Mouse (Mus musculus) MEL (cell line): Measurements from ENCODE around the gene 4930507D05Rik. TPM values are rescaled to one million over a fixed set of nuclear protein-coding genes. Genes with fewer than 3 reads are reported as not detected.

Experiments
- DNase-seq: peaks from one replicate; pipeline ENCODE4 v3.0.0; 2011; ENCODE audit warnings: low read depth, low spot score
- H3K27ac ChIP-seq: 2 replicates; pipeline ENCODE4 v1.5.1; 2012; ENCODE audit warnings: low read depth, mild to moderate bottlenecking, control low read depth, low read length, moderate library complexity; ENCODE audit not compliant: control insufficient read depth
- H3K27me3 ChIP-seq, 2 experiments: fragments of 150-350 bp in 1 of 2; sonication (generic) in 1 of 2; 2 replicates each; pipeline ENCODE4 v1.6.1; 2012; ENCODE audit warnings: low read length in 2 of 2, mild to moderate bottlenecking in 2 of 2, improper control_type of control experiment in 1 of 2, moderate library complexity in 1 of 2; ENCODE audit not compliant: insufficient read depth in 2 of 2, control insufficient read depth in 1 of 2
- H3K36me3 ChIP-seq, 2 experiments: 2 replicates each; pipeline ENCODE4 v1.6.1; 2012 to 2014; ENCODE audit warnings: low read length in 2 of 2, improper control_type of control experiment in 1 of 2, inconsistent platforms in 1 of 2, mild to moderate bottlenecking in 1 of 2; ENCODE audit not compliant: insufficient read depth in 2 of 2, control insufficient read depth in 1 of 2
- H3K4me1 ChIP-seq, 2 experiments: fragments of 150-350 bp in 1 of 2; sonication (generic) in 1 of 2; 2 replicates each; pipeline ENCODE4 v1.6.1; 2012; ENCODE audit warnings: low read length in 2 of 2, improper control_type of control experiment in 1 of 2, mild to moderate bottlenecking in 1 of 2; ENCODE audit not compliant: insufficient read depth in 2 of 2, control insufficient read depth in 1 of 2
- H3K4me3 ChIP-seq, 2 experiments: fragments of 150-350 bp in 1 of 2; sonication (generic) in 1 of 2; 2 replicates each; pipeline ENCODE4 v1.5.1; 2012; ENCODE audit warnings: low read depth in 2 of 2, low read length in 2 of 2, mild to moderate bottlenecking in 2 of 2, moderate library complexity in 2 of 2, control low read depth in 1 of 2, improper control_type of control experiment in 1 of 2; ENCODE audit not compliant: control insufficient read depth in 1 of 2, insufficient read depth in 1 of 2
- H3K79me2 ChIP-seq: 2 replicates; pipeline ENCODE4 v1.6.1; 2012; ENCODE audit warnings: mild to moderate bottlenecking, low read length, moderate library complexity; ENCODE audit not compliant: control insufficient read depth, poor library complexity, insufficient read depth
- H3K9ac ChIP-seq: 2 replicates; pipeline ENCODE4 v1.6.1; 2012; ENCODE audit warnings: low read depth, mild to moderate bottlenecking, control low read depth, low read length, moderate library complexity; ENCODE audit not compliant: control insufficient read depth, poor library complexity, severe bottlenecking
- H3K9me3 ChIP-seq: fragments of 150-350 bp; sonication (generic); replicated peaks from 2 replicates; pipeline ENCODE4 v1.6.1; 2012; ENCODE audit warnings: mild to moderate bottlenecking, low read length, improper control_type of control experiment, moderate library complexity; ENCODE audit not compliant: insufficient read depth
- CHD1 ChIP-seq: IDR thresholded peaks from 2 replicates; pipeline ENCODE4 v1.6.1; 2012; ENCODE audit warnings: low read depth, mild to moderate bottlenecking, inconsistent platforms, low read length, improper control_type of control experiment
- E2F4 ChIP-seq: IDR thresholded peaks from 2 replicates; pipeline ENCODE4 v1.6.1; 2011; ENCODE audit warnings: low read depth, low read length, improper control_type of control experiment, borderline replicate concordance
- ELF1 ChIP-seq: IDR thresholded peaks from 2 replicates; pipeline ENCODE4 v1.6.1; 2014; ENCODE audit warnings: low read depth, mild to moderate bottlenecking, inconsistent platforms, low read length, improper control_type of control experiment, moderate library complexity
- EP300 ChIP-seq, 2 experiments: IDR thresholded peaks; 2 replicates each; pipeline ENCODE4 v1.6.1; 2011; ENCODE audit warnings: improper control_type of control experiment in 2 of 2, low read length in 2 of 2, low read depth in 1 of 2, mild to moderate bottlenecking in 1 of 2
- JUND ChIP-seq: IDR thresholded peaks from 2 replicates; pipeline ENCODE4 v1.6.1; 2011; ENCODE audit warnings: low read depth, mild to moderate bottlenecking, improper control_type of control experiment, low read length
- MAFK ChIP-seq: IDR thresholded peaks from 2 replicates; pipeline ENCODE4 v1.6.1; 2011; ENCODE audit warnings: low read depth, mild to moderate bottlenecking, low read length, improper control_type of control experiment, borderline replicate concordance
- MXI1 ChIP-seq: IDR thresholded peaks from 2 replicates; pipeline ENCODE4 v1.6.1; 2011; ENCODE audit warnings: mild to moderate bottlenecking, low read depth, low read length, improper control_type of control experiment
- MYB ChIP-seq: IDR thresholded peaks from 2 replicates; pipeline ENCODE4 v1.6.1; 2011; ENCODE audit warnings: mild to moderate bottlenecking, low read depth, low read length, improper control_type of control experiment
- MYC ChIP-seq: IDR thresholded peaks from 2 replicates; pipeline ENCODE4 v1.6.1; 2011; ENCODE audit warnings: low read depth, mild to moderate bottlenecking, low read length, improper control_type of control experiment, moderate library complexity
- NELFE ChIP-seq: IDR thresholded peaks from 2 replicates; pipeline ENCODE4 v1.6.1; 2011; ENCODE audit warnings: low read depth, low read length, improper control_type of control experiment
- NRF1 ChIP-seq: IDR thresholded peaks from 2 replicates; pipeline ENCODE4 v1.6.1; 2014; ENCODE audit warnings: low read depth, mild to moderate bottlenecking, inconsistent platforms, low read length, improper control_type of control experiment, moderate library complexity; ENCODE audit not compliant: poor library complexity, insufficient read depth, severe bottlenecking
- POLR2AphosphoS2 ChIP-seq: IDR thresholded peaks from 2 replicates; pipeline ENCODE4 v1.6.1; 2011; ENCODE audit warnings: low read length, improper control_type of control experiment
- POLR2AphosphoS5 ChIP-seq: IDR thresholded peaks from 2 replicates; pipeline ENCODE4 v1.6.1; 2012; ENCODE audit warnings: low read depth, borderline replicate concordance, mild to moderate bottlenecking, inconsistent platforms, low read length, moderate library complexity, mixed read lengths
- RAD21 ChIP-seq: IDR thresholded peaks from 2 replicates; pipeline ENCODE4 v1.6.1; 2011; ENCODE audit warnings: mild to moderate bottlenecking, low read depth, low read length, improper control_type of control experiment
- SMC3 ChIP-seq: IDR thresholded peaks from 2 replicates; pipeline ENCODE4 v1.6.1; 2011; ENCODE audit warnings: low read depth, low read length, improper control_type of control experiment
- TCF12 ChIP-seq: IDR thresholded peaks from 2 replicates; pipeline ENCODE4 v1.6.1; 2014; ENCODE audit warnings: low read depth, mild to moderate bottlenecking, inconsistent platforms, low read length, improper control_type of control experiment, moderate library complexity
- USF1 ChIP-seq: IDR thresholded peaks from 2 replicates; pipeline ENCODE4 v1.6.1; 2014; ENCODE audit warnings: low read depth, mild to moderate bottlenecking, inconsistent platforms, low read length, improper control_type of control experiment, moderate library complexity
- USF2 ChIP-seq, 2 experiments: IDR thresholded peaks; 2 replicates each; pipeline ENCODE4 v1.6.1; 2011 to 2012; ENCODE audit warnings: improper control_type of control experiment in 2 of 2, low read length in 2 of 2, borderline replicate concordance in 1 of 2, inconsistent platforms in 1 of 2, low read depth in 1 of 2, mild to moderate bottlenecking in 1 of 2; ENCODE audit not compliant: insufficient read depth in 1 of 2
- ZC3H11A ChIP-seq: IDR thresholded peaks from 2 replicates; pipeline ENCODE4 v1.6.1; 2012; ENCODE audit warnings: low read depth, mild to moderate bottlenecking, inconsistent platforms, low read length, improper control_type of control experiment
- ZMIZ1 ChIP-seq: IDR thresholded peaks from 2 replicates; pipeline ENCODE4 v1.6.1; 2012; ENCODE audit warnings: low read depth, mild to moderate bottlenecking, inconsistent platforms, low read length, improper control_type of control experiment, moderate library complexity
- polyA plus RNA-seq, 2 experiments: library from polyadenylated mRNA; stranded (reverse) in 1 of 2; unstranded in 1 of 2; fragments of >175 nt in 1 of 2; fragments of >200 nt in 1 of 2; gene quantifications; 2 replicates each; pipeline versions ENCODE4 v1.2.1 to v1.2.4; 2012; ENCODE audit warnings: low replicate concordance in 2 of 2, low read depth in 1 of 2; ENCODE audit not compliant: insufficient read length in 2 of 2, insufficient read depth in 1 of 2, missing spikeins in 1 of 2
- total RNA-seq: library from RNA; depleted of rRNA; stranded (reverse); fragments of 300-350 nt; gene quantifications from 2 replicates; pipeline ENCODE4 v1.2.3, GENCODE M21; 2012

The 4930507D05Rik gene
- total and polyA plus RNA-seq, 3 experiments: 0.33 to 0.58 TPM; not detected in 1

DNA sequence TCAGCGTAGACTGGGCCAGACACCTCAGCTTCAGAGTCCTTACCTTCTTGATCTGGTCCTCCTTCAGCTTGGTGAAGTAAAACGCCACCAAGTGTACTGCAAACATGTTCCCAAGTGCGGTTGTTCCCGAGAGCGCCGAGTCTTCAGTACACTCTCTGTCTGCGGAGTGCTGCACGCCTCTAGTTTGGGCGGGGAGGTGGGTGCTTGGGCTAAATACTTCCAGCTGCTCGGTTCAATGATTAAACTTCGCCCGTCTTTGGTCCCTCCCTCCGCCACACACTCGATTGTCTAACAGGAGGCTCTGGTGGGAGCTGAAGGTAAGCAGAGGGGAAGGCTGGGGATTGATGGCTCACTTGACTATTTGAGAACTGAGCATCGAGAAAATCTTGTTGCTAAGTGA, 27.0 kb upstream of the 4930507D05Rik start, which contains the start of gene Hkdc1:
TSS of gene Hkdc1 (minus strand) at position 237 of the 400 bp plus-strand sequence.
- Histone ChIP-seq H3K79me2 (no peaks in the 10 kb centered on the region), H3K9me3 (no peaks in the 10 kb centered on the region), H3K27me3 (no peaks in the 10 kb centered on the region), H3K36me3 (peaks cover 0 to 14% of the 10 kb centered on the region in 2 experiments; a peak in 2 of 4 replicates), H3K27ac (no peak within 1 kb of the TSS), H3K4me1 (peaks cover 8 to 19% of the 10 kb centered on the region in 2 experiments), H3K4me3 (no peak within 1 kb of the TSS), H3K9ac (no peak within 1 kb of the TSS)
- TF ChIP-seq SMC3: no peak
- TF ChIP-seq MAFK: no peak
- no peak for TF ChIP-seq USF2 (IDR thresholded peaks at IDR 0.05; ENCODE audit: borderline replicate concordance in 1 of 2, insufficient read depth in 1 of 2, low read depth in 1 of 2, low read length in 2 of 2)
- no peak for TF ChIP-seq TCF12
- no peak for TF ChIP-seq ZMIZ1
- no peak for TF ChIP-seq ZC3H11A
- TF ChIP-seq MYB: no peak
- TF ChIP-seq NELFE: no peak
- TF ChIP-seq MYC: no peak
- TF ChIP-seq EP300 (IDR thresholded peaks at IDR 0.05; ENCODE audit: low read depth in 1 of 2, low read length in 2 of 2): no peak
- no peak for TF ChIP-seq ELF1
- TF ChIP-seq RAD21: no peak
- no peak for TF ChIP-seq MXI1
- TF ChIP-seq POLR2AphosphoS2: no peak
- no peak for TF ChIP-seq USF1
- DNase-seq: no peak

DNA sequence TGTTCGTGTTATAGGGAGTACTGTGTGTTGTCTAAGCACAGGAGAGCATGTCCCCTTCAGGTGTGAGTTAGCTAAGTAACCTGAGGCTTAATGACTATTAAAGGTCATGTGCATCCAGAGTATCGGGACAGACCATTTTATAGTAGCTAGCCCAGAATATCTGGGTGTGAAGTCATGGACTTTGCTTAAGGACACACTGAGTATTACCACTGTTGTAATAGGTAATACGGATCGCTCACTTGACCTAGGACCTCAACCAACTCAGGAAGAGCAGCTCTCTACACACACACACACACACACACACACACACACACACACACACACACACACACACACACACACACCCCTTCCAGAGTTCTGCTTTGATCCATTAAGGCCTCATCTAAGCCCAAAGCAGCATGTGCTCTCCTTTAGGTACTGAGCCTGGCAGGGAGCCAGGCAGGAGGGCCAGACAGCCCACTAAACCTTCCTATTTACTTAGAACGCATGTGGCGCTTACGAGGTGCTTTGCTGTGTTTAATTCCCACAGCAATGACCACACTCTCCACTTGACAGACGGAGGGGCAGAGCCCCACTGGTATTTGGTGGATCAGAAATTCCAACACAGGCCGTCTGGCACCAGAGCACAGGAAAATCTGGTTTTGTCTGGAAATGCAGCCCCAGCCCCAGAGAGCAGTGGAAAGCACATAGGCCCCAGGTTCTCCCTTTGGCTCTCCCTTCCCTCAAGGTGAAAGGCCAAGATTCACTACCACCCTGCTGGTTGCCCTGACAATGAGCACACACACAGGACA, 24.0 kb upstream of the 4930507D05Rik start:
- H3K36me3 ChIP-seq: no peaks in the 10 kb centered on the region
- no peaks in the 10 kb centered on the region for H3K27me3 ChIP-seq
- TF ChIP-seq POLR2AphosphoS2 (no peak), ELF1 (no peak), MYB (no peak), POLR2AphosphoS5 (no peak), NRF1 (no peak), CHD1 (no peak), JUND (no peak), E2F4 (no peak), TCF12 (no peak), MAFK (no peak)
- no peak overlapping the region for H3K9ac ChIP-seq
- no peaks in the 10 kb centered on the region for H3K4me1 ChIP-seq
- no peak overlapping the region for H3K27ac ChIP-seq
- no peak overlapping the region for H3K4me3 ChIP-seq
- no peak for DNase-seq
- H3K79me2 ChIP-seq: no peaks in the 10 kb centered on the region
- no peaks in the 10 kb centered on the region for H3K9me3 ChIP-seq
